Mouse (Mus musculus) natural killer cell, adult 2 months (primary cell): Measurements from ENCODE around the gene Tlcd2.
A peak's percentile ranks its signal among the peaks of the same experiment; 100 is the strongest.

Source experiments
- DNase-seq, 2 experiments: peaks; one replicate each; pipeline ENCODE4 v3.0.0; 2022; ENCODE audit warnings: low spot score in 2 of 2

Gene Tlcd2

GRCm38 (mm10) chr11:75466731-75467505 is 5.4 kb downstream of the Tlcd2 start:
- no peak for DNase-seq

- no peak for DNase-seq
Observed at GRCm38 (mm10) chr11:75467512-75468215, 6.1 kb downstream of the Tlcd2 start.

DNA sequence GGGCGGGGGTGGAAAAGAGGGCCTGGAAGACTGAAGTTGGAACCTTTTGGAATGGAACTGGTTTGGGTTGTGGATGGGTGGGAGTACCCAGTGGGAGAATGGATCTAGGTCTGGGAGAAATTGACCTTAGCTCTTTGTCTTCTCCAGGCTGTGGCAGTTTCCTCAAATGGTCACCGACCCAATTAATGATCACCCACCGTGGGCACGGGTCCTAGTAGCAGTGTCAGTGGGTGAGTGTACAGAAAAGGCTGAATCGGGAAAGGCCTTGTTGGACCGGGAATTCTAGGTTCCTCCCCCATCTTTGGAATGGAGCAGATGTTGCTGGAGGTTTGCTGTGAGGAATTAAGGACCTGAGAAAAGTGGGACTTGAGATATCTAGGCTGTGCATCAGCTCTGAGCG is 6.9 kb downstream of the Tlcd2 start:
- no peak for DNase-seq

DNA sequence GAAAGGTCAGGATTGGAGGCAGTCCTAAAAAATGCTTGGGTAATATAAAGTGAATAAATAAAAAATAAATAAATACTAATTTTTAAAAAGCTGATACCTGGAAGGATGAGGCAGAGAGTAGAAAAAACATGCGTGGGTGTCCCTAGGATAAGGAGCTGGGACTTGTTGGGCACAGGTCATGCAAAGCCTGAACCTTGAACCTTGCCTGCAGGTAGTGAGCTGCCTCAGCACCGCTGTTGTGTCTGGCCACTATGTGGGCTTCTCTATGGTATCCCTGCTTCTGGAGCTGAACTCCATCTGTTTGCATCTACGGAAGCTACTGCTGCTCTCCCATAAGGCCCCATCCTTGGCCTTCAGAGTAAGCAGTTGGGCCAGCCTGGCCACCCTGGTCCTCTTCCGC is 7.7 kb downstream of the Tlcd2 start:
- no peak for DNase-seq

- no peak for DNase-seq
Observed at GRCm38 (mm10) chr11:75470675-75471074, 9.2 kb downstream of the Tlcd2 start.

GRCm38 (mm10) chr11:75472469-75473081 is 11.1 kb downstream of the Tlcd2 start:
- peak in 1 of 2 experiments; percentile 25 for DNase-seq

DNA sequence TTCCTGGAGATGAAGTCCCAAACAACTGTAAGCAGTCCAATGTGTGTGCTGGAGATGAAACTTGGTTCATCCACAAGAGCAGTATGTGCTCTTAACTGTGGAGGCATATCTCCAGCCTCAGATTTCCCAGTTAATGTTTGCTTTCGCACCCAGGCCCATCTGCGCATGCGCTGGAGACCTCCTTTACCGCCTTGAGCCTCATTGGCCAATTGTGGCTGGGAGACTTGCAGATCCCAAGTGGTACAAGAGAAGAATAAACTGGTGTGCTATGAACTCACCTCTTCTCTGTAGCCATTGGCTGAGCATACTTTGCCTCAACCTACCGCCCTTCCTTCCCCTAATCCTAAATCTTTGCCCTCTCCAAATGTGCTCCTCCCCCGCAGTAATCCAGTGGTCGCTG is 11.9 kb downstream of the Tlcd2 start:
- no peak for DNase-seq

DNA sequence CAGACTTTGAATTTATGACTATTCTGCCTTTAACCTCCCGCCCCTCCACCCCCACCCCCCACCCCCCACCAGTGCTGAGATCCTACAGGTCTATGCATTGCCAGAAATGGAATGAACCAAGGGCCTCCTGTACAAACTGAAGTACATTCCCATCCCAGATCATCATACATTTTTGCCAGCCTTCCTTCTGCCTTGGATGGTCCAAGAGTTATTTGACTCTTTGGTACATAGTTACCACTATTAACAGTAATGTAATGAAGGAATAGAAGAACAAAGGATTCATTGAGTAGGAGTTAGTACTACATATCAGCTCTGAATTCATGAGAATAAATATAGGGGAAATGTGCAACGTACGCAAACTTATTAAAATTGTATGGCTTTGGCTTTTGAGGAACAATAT is 24.7 kb downstream of the Tlcd2 start:
- no peak for DNase-seq

GRCm38 (mm10) chr11:75486601-75487285 is 25.2 kb downstream of the Tlcd2 start, which contains the start of gene Prpf8:
Gene Prpf8, plus strand, starts transcription at chr11:75486816.
- DNase-seq = peak; percentile 98

GRCm38 (mm10) chr11:75487496-75487895 is 26.0 kb downstream of the Tlcd2 start:
- DNase-seq = no peak

DNA sequence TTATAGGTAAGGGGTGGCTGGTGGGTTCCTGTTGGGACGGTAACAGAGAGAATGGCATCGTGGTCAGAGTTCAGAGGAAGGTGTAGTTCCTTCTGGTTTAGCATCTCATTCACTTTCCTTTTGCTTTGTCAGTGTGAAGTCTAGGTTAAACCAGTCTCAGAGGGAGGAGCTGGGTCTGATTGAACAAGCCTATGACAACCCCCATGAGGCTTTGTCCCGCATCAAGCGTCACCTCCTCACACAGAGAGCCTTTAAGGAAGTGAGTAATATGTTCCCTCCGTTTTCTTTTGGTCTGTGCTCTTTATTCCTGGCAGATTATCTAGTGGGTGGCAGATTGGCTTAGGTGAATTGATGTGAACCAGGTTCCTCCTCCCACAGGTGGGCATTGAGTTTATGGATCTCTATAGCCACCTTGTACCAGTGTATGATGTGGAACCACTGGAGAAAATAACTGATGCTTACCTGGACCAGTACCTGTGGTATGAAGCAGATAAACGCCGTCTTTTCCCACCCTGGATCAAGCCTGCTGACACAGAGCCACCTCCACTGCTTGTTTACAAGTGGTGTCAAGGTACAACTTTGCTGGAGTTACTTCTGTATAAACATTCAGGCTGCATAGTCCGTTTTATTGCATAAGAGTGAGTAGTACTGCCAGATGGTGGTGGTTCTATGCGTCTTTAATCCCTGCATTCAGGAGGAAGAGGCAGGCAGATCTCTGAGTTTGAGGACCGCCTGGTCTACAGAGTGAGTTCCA is 33.0 kb downstream of the Tlcd2 start:
- no peak for DNase-seq

GRCm38 (mm10) chr11:75498126-75498525 is 36.6 kb downstream of the Tlcd2 start:
- DNase-seq = no peak

- no peak for DNase-seq
Observed at GRCm38 (mm10) chr11:75508162-75508561, 46.6 kb downstream of the Tlcd2 start.

DNA sequence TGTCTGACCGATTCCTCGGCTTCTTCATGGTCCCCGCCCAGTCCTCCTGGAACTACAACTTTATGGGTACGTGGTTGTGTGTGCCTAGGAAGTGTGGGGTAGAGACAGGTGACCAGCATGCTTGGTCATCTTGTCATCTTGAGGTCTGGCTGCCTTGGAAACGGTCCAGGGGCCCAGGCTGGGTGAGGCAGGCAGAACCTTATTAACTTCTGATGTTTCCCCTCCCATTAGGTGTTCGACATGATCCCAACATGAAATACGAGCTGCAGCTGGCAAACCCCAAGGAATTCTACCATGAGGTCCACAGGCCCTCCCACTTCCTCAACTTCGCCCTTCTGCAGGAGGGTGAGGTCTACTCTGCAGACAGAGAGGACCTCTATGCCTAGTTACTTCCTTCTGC is 47.4 kb downstream of the Tlcd2 start:
- no peak for DNase-seq

- DNase-seq = no peak
Observed at GRCm38 (mm10) chr11:75509741-75510626, 48.5 kb downstream of the Tlcd2 start, which contains the start of gene Rilp. Gene Rilp, plus strand, starts transcription at chr11:75510094.

GRCm38 (mm10) chr11:75510627-75510993 is 49.1 kb downstream of the Tlcd2 start:
- DNase-seq = peak; percentile 88 to 94

DNA sequence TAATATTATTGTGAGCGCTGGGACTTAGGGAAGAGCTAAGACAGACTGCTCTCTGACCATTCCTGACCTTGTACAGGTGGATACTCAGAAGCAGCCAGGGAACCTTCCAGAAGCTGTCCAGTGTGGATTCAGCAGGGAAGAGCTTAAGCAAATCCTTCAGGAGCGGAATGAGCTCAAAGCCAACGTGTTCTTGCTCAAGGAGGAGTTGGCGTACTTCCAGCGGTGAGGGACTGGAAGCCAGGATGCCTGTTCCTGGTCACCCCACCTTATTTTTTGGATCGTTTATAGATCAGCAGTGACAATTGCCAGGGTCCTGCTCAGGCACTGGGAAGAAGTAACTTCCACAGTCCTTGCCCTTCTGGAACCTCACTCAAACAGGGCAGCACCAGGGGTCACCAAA is 49.7 kb downstream of the Tlcd2 start:
- no peak for DNase-seq

DNA sequence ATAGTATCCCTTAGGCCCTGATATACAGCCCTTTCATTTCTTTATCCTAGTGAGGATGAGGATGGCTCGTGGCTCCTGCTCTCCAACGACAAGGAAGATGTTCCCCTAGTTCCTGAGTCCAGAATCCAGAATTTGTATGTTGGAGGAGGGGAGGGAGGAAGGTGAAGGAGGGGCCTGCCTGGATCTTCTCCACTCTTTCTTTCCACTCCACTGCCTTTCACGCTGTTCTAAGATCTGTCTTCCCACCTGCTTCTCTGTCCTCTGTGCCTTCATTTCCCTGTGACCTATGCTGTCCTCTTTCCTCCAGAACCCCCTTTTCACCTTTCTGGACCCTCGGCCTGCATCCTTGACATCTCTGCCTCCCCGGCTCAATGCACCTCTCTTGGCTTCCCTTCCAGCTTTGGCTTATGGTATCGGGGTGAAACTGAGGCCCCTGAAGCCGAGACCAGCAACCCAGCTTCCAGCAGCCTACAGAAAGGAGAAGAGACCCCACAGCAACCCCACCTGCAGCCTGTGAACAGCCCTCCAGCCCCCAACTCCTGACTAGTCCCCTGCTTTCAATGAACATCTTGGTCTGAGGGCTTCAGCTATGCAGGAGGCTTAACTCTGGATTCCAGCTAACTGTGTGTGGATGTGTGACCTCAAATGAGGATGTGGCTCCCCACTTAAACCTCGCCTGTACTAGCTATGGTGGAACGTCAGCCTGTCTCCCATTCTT is 50.9 kb downstream of the Tlcd2 start:
- DNase-seq = no peak

GRCm38 (mm10) chr11:75513336-75513735 is 51.8 kb downstream of the Tlcd2 start, which contains the start of gene Scarf1:
Gene Scarf1, plus strand, starts transcription at chr11:75513540.
- DNase-seq = no peak

DNA sequence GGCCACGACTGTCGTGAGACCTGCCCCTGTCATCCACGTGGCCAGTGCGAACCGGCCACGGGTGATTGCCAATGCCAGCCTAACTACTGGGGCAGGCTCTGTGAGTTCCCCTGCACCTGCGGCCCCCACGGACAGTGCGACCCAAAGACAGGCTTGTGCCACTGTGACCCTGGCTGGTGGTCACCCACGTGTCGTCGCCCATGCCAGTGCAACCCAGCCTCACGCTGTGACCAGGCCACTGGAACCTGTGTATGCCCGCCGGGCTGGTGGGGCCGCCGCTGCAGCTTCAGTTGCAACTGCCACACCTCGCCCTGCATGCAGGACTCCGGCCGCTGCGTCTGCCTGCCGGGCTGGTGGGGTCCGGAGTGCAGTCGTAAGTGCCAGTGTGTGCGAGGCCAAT is 53.7 kb downstream of the Tlcd2 start:
- no peak for DNase-seq
